Mouse (Mus musculus): ENCODE measurements around the gene Hist1h4n.
"Not testable (repeated sequence)": the region's sequence is repeated elsewhere in the genome, so short reads cannot be mapped to it uniquely, and the experiment has no call there.

- not testable (repeated sequence) for TF ChIP-seq HCFC1 (IDR thresholded peaks at IDR 0.05; ENCODE audit: borderline replicate concordance, insufficient read depth, low read length); CHD2 (IDR thresholded peaks at IDR 0.05; ENCODE audit: low read depth, low read length); MAFK (IDR thresholded peaks at IDR 0.05; ENCODE audit: insufficient read depth, low read depth, low read length)
Observed at GRCm38 (mm10) chr13:21831418-21832394, at the start of gene Hist1h4n.
